In the genomic region with DNA sequence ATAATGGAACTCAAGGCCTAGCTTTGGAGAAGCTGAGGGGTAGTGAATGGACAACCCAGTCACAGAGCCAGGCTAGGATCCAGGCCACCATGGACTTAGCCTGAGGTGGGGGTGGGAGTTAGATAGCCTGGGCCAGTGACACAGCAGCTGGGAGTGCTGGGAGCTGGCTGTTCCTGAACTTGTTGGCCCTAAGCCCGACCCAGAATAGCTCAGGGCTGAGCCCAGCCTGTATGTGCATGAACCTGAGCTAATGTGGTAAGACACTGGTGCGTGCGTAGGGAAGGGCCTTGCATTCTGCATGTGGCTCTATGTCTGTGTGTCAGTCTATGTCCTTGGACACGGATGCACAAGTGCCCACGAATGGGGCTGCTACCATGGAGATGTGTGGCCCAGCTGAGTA, we compare ENCODE assay signal across 11 mouse cellular contexts. TPM values are rescaled to one million over a fixed set of nuclear protein-coding genes. Genes with fewer than 3 reads are reported as not detected.
A peak's percentile ranks its signal among the peaks of the same experiment; 100 is the strongest.
DNase-seq lines count a peak whose midpoint lies in the region; ATAC-seq lines count a peak whose summit lies in the region.
"Had no signal": no experiment of that assay in that cellular context is flagged by ENCODE, and none has a peak within 500 bp of the region (broad histone marks: within the 10 kb centered on the region; RNA-seq: fewer than 3 reads in every experiment).

No protein-coding gene starts in this region.

- 86% methylated on average over 5 of the region's 5 CpGs for WGBS in forebrain, embryonic 16.5 days

- DNase-seq in left cerebral cortex, postnatal 4 days: peak; percentile 92
- no peak for DNase-seq in left cerebral cortex, adult 11 months (ENCODE audit: low spot score)
- DNase-seq in brain, adult 2 months (ENCODE audit: low read depth, low spot score): peak; percentile 23
- peak; percentile 85 to 87 for DNase-seq in heart, adult 9 months (ENCODE audit: low spot score in 2 of 2)
- DNase-seq in lung, postnatal 10 days: peak; percentile 75
- DNase-seq in natural killer cell, adult 2 months (ENCODE audit: low spot score in 2 of 2): no peak
- DNase-seq in embryo, embryonic 9.5 days (ENCODE audit: extremely low spot score): no peak

- no peak for ATAC-seq in forebrain, embryonic 16.5 days

- intact Hi-C loops in left cerebral cortex, postnatal 4 days (cut with DNase I): no loop called here

- no peaks in the 10 kb centered on the region for H3K36me3 ChIP-seq in forebrain, embryonic 16.5 days (ENCODE audit: control insufficient read depth, insufficient read depth)
- H3K36me3 ChIP-seq: stomach, embryonic 15.5 days had no signal

- peaks cover 29% of the 10 kb centered on the region for H3K27me3 ChIP-seq in forebrain, embryonic 16.5 days (replicated peaks; ENCODE audit: control insufficient read depth, insufficient read depth, low read length)

- H3K4me1 ChIP-seq in forebrain, embryonic 16.5 days (replicated peaks; ENCODE audit: control insufficient read depth, insufficient read depth, low read length): peaks cover 32% of the 10 kb centered on the region

- H3K4me2 ChIP-seq in forebrain, embryonic 16.5 days (ENCODE audit: low read length): no peak overlapping the region
- H3K4me2 ChIP-seq: stomach, embryonic 15.5 days had no signal

- no peak overlapping the region for H3K9ac ChIP-seq in forebrain, embryonic 16.5 days (replicated peaks; ENCODE audit: low read depth, low read length)
- H3K9ac ChIP-seq: stomach, embryonic 15.5 days had no signal

- H3K9me3 ChIP-seq in forebrain, embryonic 16.5 days (ENCODE audit: control insufficient read depth, low read length): no peaks in the 10 kb centered on the region
- H3K9me3 ChIP-seq: stomach, embryonic 15.5 days had no signal

- no peak overlapping the region for H3K27ac ChIP-seq in forebrain, embryonic 16.5 days (ENCODE audit: low read length)
- H3K27ac ChIP-seq: stomach, embryonic 15.5 days had no signal

- no peak overlapping the region for H3K4me3 ChIP-seq in forebrain, embryonic 16.5 days (replicated peaks; ENCODE audit: low read length)
- H3K4me3 ChIP-seq: stomach, embryonic 15.5 days had no signal

RNA-seq across cellular contexts. Expression of a gene that starts 1.8 kb away (rescaled TPM):
- 1 to 10 TPM; 4.4 to 5.9 TPM for total RNA-seq in left cerebral cortex, postnatal 4 days (2021)
- 0.65 and 1.1 TPM in 2 replicates for polyA plus RNA-seq in forebrain, embryonic 16.5 days (2015; fragmentation: Nextera tagmentation; extraction: Ambion mirVana)

RNA-seq across cellular contexts. Expression of a gene that starts 2.0 kb away (rescaled TPM):
- total RNA-seq in left cerebral cortex, postnatal 4 days (2021): 1 to 10 TPM; 2.8 to 3.4 TPM
- polyA plus RNA-seq in forebrain, embryonic 16.5 days (2015; fragmentation: Nextera tagmentation; extraction: Ambion mirVana): 0.86 and 1.8 TPM in 2 replicates

RNA-seq across cellular contexts. Expression of a gene that starts 20.1 kb away (rescaled TPM):
- not detected for total RNA-seq in left cerebral cortex, postnatal 4 days (2021)
- 0.14 TPM in 1 of 2 replicates, not detected in the other for polyA plus RNA-seq in forebrain, embryonic 16.5 days (2015; fragmentation: Nextera tagmentation; extraction: Ambion mirVana)
- polyA plus RNA-seq: lung, embryonic 16.5 days had no signal

RNA-seq across cellular contexts. Expression of a gene that starts 33.6 kb away (rescaled TPM):
- total RNA-seq in left cerebral cortex, postnatal 4 days (2021): not detected
- polyA plus RNA-seq in forebrain, embryonic 16.5 days (2015; fragmentation: Nextera tagmentation; extraction: Ambion mirVana): not detected in 2 replicates
- polyA plus RNA-seq: frontal cortex, adult 2 months; lung, embryonic 16.5 days; stomach, embryonic 15.5 days had no signal

RNA-seq across cellular contexts. Expression of a gene that starts 38.8 kb away (rescaled TPM):
- not detected for total RNA-seq in left cerebral cortex, postnatal 4 days (2021)
- not detected in 2 replicates for polyA plus RNA-seq in forebrain, embryonic 16.5 days (2015; fragmentation: Nextera tagmentation; extraction: Ambion mirVana)
- polyA plus RNA-seq: frontal cortex, adult 2 months; lung, embryonic 16.5 days; stomach, embryonic 15.5 days had no signal

Comparison
In these comparisons a context has a peak if more than half of its experiments do, and no peak if none do; other contexts are left out.
1. DNase-seq: peak in left cerebral cortex, postnatal 4 days (single experiment), brain, adult 2 months (single experiment), heart, adult 9 months (2 of 2) and lung, postnatal 10 days (single experiment); none in left cerebral cortex, adult 11 months (single experiment), natural killer cell, adult 2 months (0 of 2) and embryo, embryonic 9.5 days (single experiment).